Mouse (Mus musculus): ENCODE results near the gene Pomp.

DNA sequence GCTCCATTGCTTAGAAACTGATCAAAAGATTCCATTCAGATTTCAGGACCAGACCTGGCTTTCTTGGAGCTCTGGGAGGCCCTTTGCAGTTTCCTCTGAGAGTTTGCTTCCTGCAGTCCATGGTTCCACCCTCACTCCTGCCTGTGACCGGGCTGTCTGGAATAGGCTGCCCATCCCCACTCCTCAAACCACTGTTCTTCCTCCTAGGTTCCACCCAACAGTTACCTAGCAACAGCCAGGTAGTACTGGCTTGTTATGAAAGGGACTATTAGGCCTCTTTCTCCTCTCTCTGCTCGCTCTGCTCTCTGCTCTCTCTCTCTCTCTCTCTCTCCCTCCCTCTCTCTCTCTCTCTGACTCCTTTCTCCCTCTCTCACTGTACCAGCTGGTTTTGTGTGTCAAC is 38.0 kb downstream of the Pomp start:
- TF ChIP-seq MAX (IDR thresholded peaks at IDR 0.05; ENCODE audit: low read depth) (no peak), POLR2A (IDR thresholded peaks at IDR 0.05; ENCODE audit: insufficient read length, low read depth) (no peak), MYOD1 (IDR thresholded peaks at IDR 0.05; ENCODE audit: control insufficient read depth in 1 of 3, insufficient read length in 2 of 3, low read depth in 2 of 3) (no peak), E2F4 (IDR thresholded peaks at IDR 0.05; ENCODE audit: insufficient read depth) (no peak), MYOG (IDR thresholded peaks at IDR 0.05; ENCODE audit: control insufficient read depth in 1 of 3, insufficient read depth in 1 of 3, insufficient read length in 2 of 3, low read depth in 2 of 3) (no peak), REST (IDR thresholded peaks at IDR 0.05; ENCODE audit: insufficient read depth, insufficient read length) (no peak), POLR2AphosphoS2 (IDR thresholded peaks at IDR 0.05; ENCODE audit: insufficient read length, low read depth) (no peak), CEBPB (IDR thresholded peaks at IDR 0.05; ENCODE audit: insufficient read depth, poor library complexity, severe bottlenecking) (no peak), USF1 (IDR thresholded peaks at IDR 0.05; ENCODE audit: low read depth) (no peak), TCF12 (IDR thresholded peaks at IDR 0.05; ENCODE audit: insufficient read depth, poor library complexity, severe bottlenecking) (no peak), TCF3 (IDR thresholded peaks at IDR 0.05; ENCODE audit: insufficient read length, low read depth) (no peak)
